Mouse (Mus musculus): ENCODE measurements around the gene Cfap99. TPM values are rescaled to one million over a fixed set of nuclear protein-coding genes. Genes with fewer than 3 reads are reported as not detected.

Cfap99 gene
- polyA plus RNA-seq, 1 experiment from 2014 or later: 0.08 TPM

DNA sequence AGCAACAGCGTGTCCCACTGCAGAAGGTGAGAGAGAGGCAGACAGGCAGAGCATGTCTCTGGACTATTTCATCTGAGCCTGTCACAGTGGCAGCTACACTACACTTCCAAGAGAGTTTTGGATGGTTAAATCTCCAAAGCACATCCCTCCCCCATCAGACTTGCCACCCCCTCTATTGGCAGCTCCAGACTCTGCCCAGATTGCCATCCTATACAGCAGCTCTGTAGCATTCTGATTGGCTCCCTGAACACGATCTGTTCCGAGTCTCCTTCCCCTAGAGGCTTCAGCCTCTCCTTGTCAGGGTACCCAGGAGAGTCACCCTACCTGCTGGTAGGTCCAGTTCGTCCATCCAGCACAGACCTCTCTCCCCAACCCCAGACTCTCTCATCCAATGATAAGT, 9.7 kb downstream of the Cfap99 start:
- no peak overlapping the region for H3K9ac ChIP-seq
- ATAC-seq (replicated peaks; ENCODE audit: insufficient number of reproducible peaks, insufficient read depth, low FRiP score, low read depth): no peak

DNA sequence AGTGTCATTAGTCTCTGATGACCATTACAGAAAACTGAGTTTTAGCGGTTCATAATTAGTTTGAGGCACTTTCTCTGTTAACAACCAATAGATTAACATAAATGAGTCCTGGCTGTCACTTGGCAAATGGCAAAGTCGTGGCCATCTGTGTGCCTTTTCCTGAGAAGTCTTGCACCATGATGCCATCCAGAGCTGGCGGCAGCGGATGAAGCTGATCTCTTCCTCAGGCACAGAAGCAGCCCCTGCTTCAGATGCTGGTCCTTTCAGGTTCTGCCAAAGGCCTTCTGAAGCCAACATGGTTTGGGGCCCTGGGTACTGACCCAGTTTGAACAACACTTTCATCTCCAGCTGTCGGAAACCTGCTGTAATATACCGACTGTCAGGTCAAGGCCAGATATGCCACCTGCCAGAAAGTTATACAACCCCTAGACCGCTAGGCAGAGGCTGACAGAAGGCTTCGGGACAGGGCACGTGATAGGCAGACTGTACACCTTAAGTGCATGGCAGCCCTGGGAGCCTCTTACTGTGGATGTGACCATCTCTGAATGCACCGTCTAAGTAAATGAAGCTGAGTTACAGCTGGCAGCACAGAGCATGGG, 10.6 kb downstream of the Cfap99 start:
- Histone ChIP-seq H3K9me3 (replicated peaks) (no peaks in the 10 kb centered on the region), H3K27me3 (0 out of 2 replicates have a peak, but pooled peaks cover 9% of the 10 kb centered on the region), H3K9ac (no peak overlapping the region), H3K27ac (no peak overlapping the region), H3K4me3 (no peak overlapping the region), H3K4me2 (no peak overlapping the region), H3K36me3 (no peaks in the 10 kb centered on the region), H3K4me1 (replicated peaks) (peaks cover 15% of the 10 kb centered on the region)
- ATAC-seq (replicated peaks; ENCODE audit: insufficient number of reproducible peaks, insufficient read depth, low FRiP score, low read depth): no peak
- 83% methylated on average over 10 of the region's 10 CpGs for WGBS

More for the DNA sequence above, 9.7 kb downstream of the Cfap99 start:
- WGBS: 51% methylated on average over 4 of the region's 4 CpGs
- H3K4me3 ChIP-seq: no peak overlapping the region
- peaks cover 17% of the 10 kb centered on the region for H3K4me1 ChIP-seq (replicated peaks)
- H3K27ac ChIP-seq: no peak overlapping the region
- 0 out of 2 replicates have a peak, but pooled peaks cover 9% of the 10 kb centered on the region for H3K27me3 ChIP-seq
- no peak overlapping the region for H3K4me2 ChIP-seq
- H3K36me3 ChIP-seq: no peaks in the 10 kb centered on the region
- no peaks in the 10 kb centered on the region for H3K9me3 ChIP-seq (replicated peaks)

DNA sequence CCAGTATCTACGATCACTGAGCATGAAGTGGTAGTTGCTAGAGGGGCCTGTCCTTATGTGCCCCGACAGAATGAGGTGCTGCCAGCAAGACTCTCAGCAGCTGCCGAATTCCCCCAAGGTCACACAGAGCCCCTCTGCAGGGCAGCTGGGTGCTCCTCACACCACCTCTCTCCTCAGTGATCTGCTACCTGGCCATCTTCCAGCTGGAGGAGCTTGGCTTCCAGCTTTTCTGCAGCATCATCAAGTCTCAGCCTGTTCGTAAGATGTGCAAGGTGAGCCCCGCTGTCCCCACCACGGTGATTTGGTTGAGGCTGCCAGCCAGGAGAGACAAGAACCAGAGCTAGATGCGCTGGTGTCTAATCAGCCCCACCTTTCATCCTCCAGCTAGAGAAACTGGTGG, 14.0 kb downstream of the Cfap99 start:
- Histone ChIP-seq H3K4me2 (no peak overlapping the region), H3K27me3 (0 out of 2 replicates have a peak, but pooled peaks cover 4% of the 10 kb centered on the region), H3K27ac (no peak overlapping the region), H3K4me3 (no peak overlapping the region), H3K4me1 (replicated peaks) (no peaks in the 10 kb centered on the region), H3K36me3 (no peaks in the 10 kb centered on the region), H3K9me3 (replicated peaks) (no peaks in the 10 kb centered on the region), H3K9ac (no peak overlapping the region)
- ATAC-seq (replicated peaks; ENCODE audit: insufficient number of reproducible peaks, insufficient read depth, low FRiP score, low read depth): no peak
- WGBS: 58% methylated on average over 7 of the region's 7 CpGs

DNA sequence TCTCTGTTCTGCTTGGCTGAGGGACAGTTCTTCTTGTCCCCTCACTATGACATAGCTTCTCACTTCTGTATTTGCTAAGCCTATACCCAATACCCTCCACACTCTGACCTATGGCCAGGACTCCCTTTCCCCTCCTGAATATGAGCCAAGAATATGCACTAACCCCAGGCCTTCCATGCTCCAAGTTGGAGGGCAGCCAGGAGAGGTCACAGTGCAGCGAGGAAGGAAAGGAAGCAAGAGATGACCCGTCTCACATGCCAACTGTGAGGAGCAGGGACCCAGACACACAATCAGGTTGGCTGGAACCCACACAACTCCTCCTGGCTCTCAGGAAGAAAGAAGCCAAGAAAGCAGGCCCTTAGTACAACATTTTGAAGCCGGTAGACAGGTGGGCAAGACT, 20.6 kb downstream of the Cfap99 start:
- Histone ChIP-seq H3K27me3 (peaks cover 3% of the 10 kb centered on the region; the same call in 1 of the 2 replicates), H3K27ac (no peak overlapping the region), H3K36me3 (no peaks in the 10 kb centered on the region), H3K4me1 (replicated peaks) (no peaks in the 10 kb centered on the region), H3K9me3 (replicated peaks) (no peaks in the 10 kb centered on the region), H3K4me3 (no peak overlapping the region), H3K9ac (no peak overlapping the region), H3K4me2 (no peak overlapping the region)
- 55% methylated on average over 3 of the region's 3 CpGs for WGBS
- no peak for ATAC-seq (replicated peaks; ENCODE audit: insufficient number of reproducible peaks, insufficient read depth, low FRiP score, low read depth)

DNA sequence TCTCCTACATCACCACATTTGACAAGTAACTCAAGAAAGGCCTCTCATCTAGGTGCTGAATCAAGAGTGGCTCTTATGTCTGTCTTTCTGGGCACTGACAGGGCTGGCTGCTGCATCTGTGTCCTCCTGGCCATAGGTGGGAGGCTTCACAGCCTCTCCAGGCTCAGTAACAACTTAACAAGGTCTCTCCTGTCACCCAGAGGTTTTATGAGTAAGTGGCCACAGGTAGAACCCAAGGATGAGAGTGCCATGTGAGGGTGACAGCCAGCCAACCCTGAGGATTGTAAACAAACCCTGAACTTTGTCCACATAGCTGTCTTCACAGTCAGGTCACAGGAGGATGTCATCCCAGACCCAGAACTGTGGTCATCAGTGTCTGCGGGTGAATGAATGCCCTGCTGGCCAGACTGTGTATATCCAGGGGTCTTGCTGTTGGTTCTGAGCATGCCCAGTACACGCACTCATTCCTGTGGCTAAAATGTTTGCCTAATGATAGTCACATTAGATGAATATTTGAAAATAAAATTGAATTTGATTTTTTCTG, 31.2 kb downstream of the Cfap99 start:
- Histone ChIP-seq H3K36me3 (no peaks in the 10 kb centered on the region), H3K27ac (no peak overlapping the region), H3K9me3 (replicated peaks) (no peaks in the 10 kb centered on the region), H3K9ac (no peak overlapping the region), H3K4me2 (no peak overlapping the region), H3K4me3 (no peak overlapping the region), H3K27me3 (no peaks in the 10 kb centered on the region), H3K4me1 (replicated peaks) (no peaks in the 10 kb centered on the region)
- ATAC-seq (replicated peaks; ENCODE audit: insufficient number of reproducible peaks, insufficient read depth, low FRiP score, low read depth): no peak
- 63% methylated on average over 2 of the region's 2 CpGs for WGBS

DNA sequence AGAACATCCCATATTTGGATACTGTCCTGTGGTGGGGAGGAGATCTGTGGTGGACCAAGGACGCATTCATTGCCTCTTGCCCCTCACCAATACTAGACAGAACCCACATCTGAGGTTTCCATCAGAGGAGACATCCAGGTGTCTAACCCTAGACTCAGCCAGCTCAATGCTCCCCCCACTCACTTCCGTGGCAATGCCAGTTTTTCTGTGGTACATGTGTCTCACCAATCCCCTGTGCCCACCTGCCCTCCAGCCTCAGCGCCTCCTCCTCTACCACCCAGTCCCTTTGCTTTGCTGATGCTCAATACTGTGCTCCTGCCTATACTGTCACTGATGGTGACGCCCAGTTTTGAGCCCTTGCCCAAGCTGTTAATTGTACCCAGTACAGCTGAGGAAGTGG, 32.8 kb downstream of the Cfap99 start:
- H3K4me2 ChIP-seq: no peak overlapping the region
- H3K9me3 ChIP-seq (replicated peaks): no peaks in the 10 kb centered on the region
- no peaks in the 10 kb centered on the region for H3K27me3 ChIP-seq
- H3K4me3 ChIP-seq: no peak overlapping the region
- no peak for ATAC-seq (replicated peaks; ENCODE audit: insufficient number of reproducible peaks, insufficient read depth, low FRiP score, low read depth)
- no peak overlapping the region for H3K27ac ChIP-seq
- WGBS: 80% methylated on average over 4 of the region's 4 CpGs
- H3K36me3 ChIP-seq: no peaks in the 10 kb centered on the region
- peaks cover 1% of the 10 kb centered on the region; the same call in 1 of the 2 replicates for H3K4me1 ChIP-seq (replicated peaks)
- H3K9ac ChIP-seq: no peak overlapping the region

DNA sequence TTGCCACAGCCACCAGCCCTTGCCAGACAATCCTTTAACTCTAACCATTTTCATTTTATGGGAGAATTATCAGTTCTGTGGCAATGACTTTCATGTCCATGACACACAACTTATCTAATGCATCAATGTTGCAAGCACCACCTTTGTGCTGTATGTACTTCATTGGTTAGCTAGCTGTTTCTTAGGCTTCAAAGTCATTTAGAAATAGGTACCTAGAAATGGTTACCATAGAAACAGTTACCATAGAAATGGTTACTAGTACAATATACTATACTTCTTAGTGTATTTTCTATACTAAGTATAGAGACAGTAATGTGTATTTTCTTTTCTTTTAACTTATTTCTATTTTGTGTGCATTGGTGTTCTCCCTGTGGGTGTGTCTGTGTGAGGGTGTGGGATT, 36.9 kb downstream of the Cfap99 start:
- H3K4me2 ChIP-seq: no peak overlapping the region
- no peaks in the 10 kb centered on the region for H3K9me3 ChIP-seq (replicated peaks)
- ATAC-seq (replicated peaks; ENCODE audit: insufficient number of reproducible peaks, insufficient read depth, low FRiP score, low read depth): no peak
- peaks cover 12% of the 10 kb centered on the region for H3K4me1 ChIP-seq (replicated peaks)
- no peak overlapping the region for H3K9ac ChIP-seq
- no peaks in the 10 kb centered on the region for H3K27me3 ChIP-seq
- H3K27ac ChIP-seq: no peak overlapping the region
- no peaks in the 10 kb centered on the region for H3K36me3 ChIP-seq
- H3K4me3 ChIP-seq: no peak overlapping the region

DNA sequence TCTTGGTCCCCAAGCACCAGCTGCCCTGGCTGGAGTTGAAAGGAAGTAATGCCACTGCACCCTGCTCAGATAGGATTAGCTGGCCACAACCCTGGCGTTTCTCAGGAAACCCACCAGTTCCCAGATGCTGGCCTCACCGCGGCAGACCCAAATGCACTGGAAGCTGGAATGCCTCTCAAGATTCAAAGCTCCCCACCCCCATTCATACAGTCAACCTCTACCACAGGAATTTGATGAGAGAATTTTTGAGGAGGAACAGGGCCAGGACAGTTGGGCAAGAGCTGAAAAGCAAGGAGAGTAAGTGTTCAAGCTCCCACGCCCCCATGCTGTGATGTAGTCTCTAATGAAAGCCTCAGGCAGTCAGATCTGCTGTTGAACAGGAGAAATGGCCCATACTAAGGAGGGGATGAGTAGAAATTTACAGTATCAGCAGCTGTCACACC, 37.9 kb downstream of the Cfap99 start:
- H3K4me2 ChIP-seq: peak overlapping the region; percentile 70
- WGBS: 21% methylated on average over 4 of the region's 4 CpGs
- no peak overlapping the region for H3K9ac ChIP-seq
- H3K27me3 ChIP-seq: no peaks in the 10 kb centered on the region
- H3K9me3 ChIP-seq (replicated peaks): no peaks in the 10 kb centered on the region
- H3K4me1 ChIP-seq (replicated peaks): peaks cover 12% of the 10 kb centered on the region
- H3K36me3 ChIP-seq: no peaks in the 10 kb centered on the region
- 0 out of 2 replicates have a peak, but pooled peaks have one; percentile 18 for ATAC-seq (replicated peaks; ENCODE audit: insufficient number of reproducible peaks, insufficient read depth, low FRiP score, low read depth)
- no peak overlapping the region for H3K27ac ChIP-seq
- no peak overlapping the region for H3K4me3 ChIP-seq

DNA sequence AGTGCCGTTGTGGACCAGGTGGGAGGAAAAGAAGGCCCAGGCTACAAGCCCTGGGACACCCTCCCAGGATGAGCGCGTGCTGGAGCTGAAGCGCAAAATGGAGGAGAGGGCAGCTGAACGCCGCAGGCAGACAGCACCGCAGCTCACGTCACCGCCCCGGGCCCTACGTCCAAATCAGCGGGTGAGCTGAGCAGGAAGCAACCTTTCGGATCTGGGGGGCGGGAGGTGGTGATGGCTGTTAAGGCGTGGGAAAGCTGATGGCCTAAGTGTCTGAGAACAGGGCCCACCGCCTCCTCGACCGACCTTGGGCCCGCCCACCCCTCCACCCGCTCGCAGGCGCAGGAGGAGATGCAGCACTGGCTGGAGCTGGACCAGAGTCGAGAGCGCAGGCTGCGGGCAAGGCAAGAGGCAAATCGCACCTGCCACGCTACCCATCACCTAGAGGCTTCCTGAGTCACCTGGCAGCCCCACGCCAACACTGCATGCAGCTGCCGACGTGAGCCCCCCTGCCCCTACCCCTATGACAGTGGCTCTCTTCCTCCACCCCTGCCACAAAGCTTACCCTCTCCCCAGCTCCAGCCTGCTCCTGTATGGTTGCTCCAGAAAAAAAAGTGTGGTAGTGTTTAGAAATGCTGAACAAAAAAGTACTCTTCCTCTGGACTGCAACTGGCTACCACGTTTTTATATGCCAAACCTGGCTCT, 38.6 kb downstream of the Cfap99 start:
- H3K27ac ChIP-seq: no peak overlapping the region
- H3K4me2 ChIP-seq: peak overlapping the region; percentile 70
- peak; percentile 64 for ATAC-seq (replicated peaks; ENCODE audit: insufficient number of reproducible peaks, insufficient read depth, low FRiP score, low read depth)
- peak overlapping the region; percentile 42 for H3K4me3 ChIP-seq
- H3K9ac ChIP-seq: peak overlapping the region; percentile 58
- peaks cover 12% of the 10 kb centered on the region for H3K4me1 ChIP-seq (replicated peaks)
- H3K27me3 ChIP-seq: no peaks in the 10 kb centered on the region
- H3K9me3 ChIP-seq (replicated peaks): no peaks in the 10 kb centered on the region
- whole genome bisulfite sequencing: 14% methylated on average over 31 of the region's 31 CpGs
- no peaks in the 10 kb centered on the region for H3K36me3 ChIP-seq

DNA sequence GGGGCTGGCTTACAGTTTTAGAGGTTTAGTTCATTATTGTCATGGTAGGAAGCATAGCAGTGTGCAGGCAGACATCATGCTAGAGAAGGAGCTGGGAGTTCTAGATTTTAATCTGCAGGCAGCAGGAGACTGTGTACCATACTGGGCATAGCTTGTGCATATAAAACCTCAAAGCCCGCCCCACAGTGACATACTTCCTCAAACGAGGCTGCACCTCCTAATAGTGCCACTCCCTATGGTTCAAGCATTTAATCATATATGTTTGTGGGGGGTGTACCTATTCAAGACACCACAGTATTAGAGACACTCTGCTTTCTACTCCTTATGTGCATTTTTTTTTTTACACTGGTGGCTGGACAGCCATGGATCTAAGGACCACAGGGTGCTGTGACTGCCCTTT, 41.7 kb downstream of the Cfap99 start:
- Histone ChIP-seq H3K27me3 (no peaks in the 10 kb centered on the region), H3K36me3 (no peaks in the 10 kb centered on the region), H3K4me3 (no peak overlapping the region), H3K27ac (no peak overlapping the region), H3K9ac (no peak overlapping the region), H3K4me1 (replicated peaks) (peaks cover 12% of the 10 kb centered on the region), H3K4me2 (no peak overlapping the region), H3K9me3 (replicated peaks) (no peaks in the 10 kb centered on the region)
- 74% methylated on average over 2 of the region's 2 CpGs for WGBS
- ATAC-seq (replicated peaks; ENCODE audit: insufficient number of reproducible peaks, insufficient read depth, low FRiP score, low read depth): no peak

DNA sequence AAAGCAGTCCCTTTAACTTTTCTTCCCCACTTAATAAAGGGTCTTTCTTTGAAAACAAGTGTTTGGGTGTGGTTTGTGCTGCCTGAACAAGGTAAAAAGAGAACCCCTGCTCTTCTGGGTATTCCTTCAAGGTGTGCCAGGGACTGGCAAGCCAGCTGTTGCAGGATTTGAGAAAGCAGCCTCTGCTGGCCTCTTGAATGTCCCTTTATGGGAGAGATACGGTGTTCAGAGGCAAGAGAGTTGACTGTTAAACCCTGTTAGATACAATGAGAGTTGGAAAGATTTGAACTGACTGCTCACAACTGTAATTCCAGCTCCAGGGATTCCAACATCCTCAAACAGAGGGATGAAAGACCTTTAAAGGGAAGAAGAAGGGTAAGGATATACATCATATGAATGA, 45.7 kb downstream of the Cfap99 start:
- Histone ChIP-seq H3K9me3 (replicated peaks) (no peaks in the 10 kb centered on the region), H3K4me3 (no peak overlapping the region), H3K9ac (no peak overlapping the region), H3K27me3 (no peaks in the 10 kb centered on the region), H3K4me1 (replicated peaks) (peaks cover 13% of the 10 kb centered on the region), H3K4me2 (no peak overlapping the region), H3K27ac (no peak overlapping the region), H3K36me3 (no peaks in the 10 kb centered on the region)
- WGBS: 98% methylated on average over 1 of the region's 1 CpGs
- ATAC-seq (replicated peaks; ENCODE audit: insufficient number of reproducible peaks, insufficient read depth, low FRiP score, low read depth): no peak

Measured in heart, embryonic 15.5 days (tissue).